Mouse (Mus musculus) ES-E14 (cell line): ENCODE measurements at regions not wholly inside any gene's neighbourhood (a gene's known extent, or its start where the extent isn't known, plus 50 kb on each side); places are given as distances from the start of the nearest gene placed in this dataset.

Experiments used
- DNase-seq: peaks from one replicate; pipeline ENCODE4 v3.0.0-alpha.2; 2013; ENCODE audit warnings: low read depth, low spot score
- H3K27ac ChIP-seq: 2 replicates; pipeline ENCODE4 v1.5.1; 2012; ENCODE audit warnings: low read depth, mild to moderate bottlenecking, low read length, moderate library complexity, mixed read lengths; ENCODE audit not compliant: poor library complexity, insufficient read depth, severe bottlenecking
- H3K36me3 ChIP-seq: 2 replicates; pipeline ENCODE4 v1.6.1; 2012; ENCODE audit warnings: mild to moderate bottlenecking, low read length, moderate library complexity, mixed read lengths; ENCODE audit not compliant: control insufficient read depth, poor library complexity, insufficient read depth, severe bottlenecking
- H3K4me1 ChIP-seq, 2 experiments: fragments of 150-350 bp in 1 of 2; sonication (generic) in 1 of 2; 2 replicates each; pipeline ENCODE4 v1.6.1; 2012; ENCODE audit warnings: low read length in 2 of 2, mild to moderate bottlenecking in 1 of 2, mixed read lengths in 1 of 2; ENCODE audit not compliant: control insufficient read depth in 2 of 2, insufficient read depth in 2 of 2, poor library complexity in 1 of 2
- H3K4me3 ChIP-seq, 2 experiments: fragments of 150-350 bp in 1 of 2; sonication (generic) in 1 of 2; 2 replicates each; pipeline ENCODE4 v1.5.1; 2012; ENCODE audit warnings: low read length in 2 of 2, low read depth in 1 of 2, mild to moderate bottlenecking in 1 of 2, mixed read lengths in 1 of 2; ENCODE audit not compliant: insufficient read depth in 1 of 2, poor library complexity in 1 of 2, severe bottlenecking in 1 of 2
- H3K9ac ChIP-seq: 2 replicates; pipeline ENCODE4 v1.6.1; 2012; ENCODE audit warnings: low read depth, mild to moderate bottlenecking, low read length, mixed read lengths; ENCODE audit not compliant: poor library complexity, insufficient read depth, severe bottlenecking
- H3K9me3 ChIP-seq: fragments of 150-350 bp; sonication (generic); 2 replicates; pipeline ENCODE4 v1.6.1; 2012; ENCODE audit warnings: low read depth, mild to moderate bottlenecking, low read length; ENCODE audit not compliant: control insufficient read depth, insufficient read depth
- CHD2 ChIP-seq: IDR thresholded peaks from 2 replicates; pipeline ENCODE4 v1.6.1; 2014; ENCODE audit warnings: mild to moderate bottlenecking, low read depth, low read length, inconsistent platforms
- ZC3H11A ChIP-seq: IDR thresholded peaks from 2 replicates; pipeline ENCODE4 v1.6.1; 2012; ENCODE audit warnings: low read depth, mild to moderate bottlenecking, inconsistent platforms, low read length, borderline replicate concordance
- in situ Hi-C, 2 experiments: fragments of 600-800 bp; cut with MboI; formaldehyde crosslinking; loops; one replicate each; pipeline ENCODE4 v1.15.1; 2025; ENCODE audit warnings: low sequenced_read_pairs in 2 of 2, inconsistent platforms in 1 of 2; ENCODE audit not compliant: unreplicated experiment in 2 of 2

GRCm38 (mm10) chr1:193421414-193421813 lies 51.3 kb upstream of the Camk1g start:
- in situ Hi-C loops = no loop called here
- Histone ChIP-seq H3K9ac (no peak overlapping the region), H3K27ac (no peak overlapping the region), H3K4me3 (no peak overlapping the region), H3K9me3 (no peaks in the 10 kb centered on the region), H3K4me1 (no peaks in the 10 kb centered on the region), H3K36me3 (no peaks in the 10 kb centered on the region)
- no peak for DNase-seq
- TF ChIP-seq ZC3H11A = no peak
- TF ChIP-seq CHD2 = no peak
